ENCODE assay signal across 8 mouse cellular contexts in the genomic region with DNA sequence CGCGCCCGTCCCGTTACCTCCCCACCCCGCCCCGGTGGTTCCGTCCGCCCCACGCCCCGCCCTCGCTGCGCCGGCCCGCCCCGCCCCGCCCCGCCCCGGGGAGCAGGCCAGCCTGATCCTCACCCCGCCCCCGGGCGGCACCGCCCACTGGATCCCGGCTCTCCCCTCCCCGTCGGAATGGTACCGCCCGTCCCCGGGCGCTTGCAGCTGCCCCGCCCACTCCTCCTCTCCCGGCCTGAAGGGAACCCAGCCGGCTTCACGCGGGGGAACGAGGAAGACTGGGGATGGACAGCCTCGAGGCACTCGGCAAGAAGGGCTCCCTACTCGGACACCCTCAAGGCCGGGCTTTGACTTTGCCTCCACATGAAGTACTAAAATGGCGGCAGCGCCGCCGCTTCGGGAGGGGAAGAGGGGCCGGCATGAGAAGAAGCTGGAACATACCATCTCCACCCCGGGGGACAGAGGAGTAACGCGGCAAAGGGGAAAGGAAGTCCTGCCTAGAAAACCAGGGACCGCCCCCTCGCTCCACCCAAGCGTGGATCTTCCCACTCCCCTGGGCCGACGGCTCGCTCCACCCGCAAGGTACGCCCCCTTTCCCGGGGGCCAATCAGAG. TPM values are rescaled to one million over a fixed set of nuclear protein-coding genes. Genes with fewer than 3 reads are reported as not detected.
A peak's percentile ranks its signal among the peaks of the same experiment; 100 is the strongest.
DNase-seq lines count a peak whose midpoint lies in the region; ATAC-seq lines count a peak whose summit lies in the region.

No protein-coding gene starts in this region.

- peak overlapping the region; percentile 97 for H3K27ac ChIP-seq in hindbrain, embryonic 14.5 days

- H3K36me3 ChIP-seq in hindbrain, embryonic 14.5 days (replicated peaks; ENCODE audit: control insufficient read depth, insufficient read depth): peaks cover 41% of the 10 kb centered on the region

- peak overlapping the region; percentile 52 for H3K4me2 ChIP-seq in hindbrain, embryonic 14.5 days (replicated peaks)

- H3K27me3 ChIP-seq in hindbrain, embryonic 14.5 days (ENCODE audit: control insufficient read depth, insufficient read depth, low read length): no peaks in the 10 kb centered on the region

- WGBS in hindbrain, embryonic 14.5 days: 2% methylated on average over 51 of the region's 57 CpGs

- H3K9me3 ChIP-seq in hindbrain, embryonic 14.5 days (ENCODE audit: control insufficient read depth, low read length): no peaks in the 10 kb centered on the region

- H3K9ac ChIP-seq in hindbrain, embryonic 14.5 days: peak overlapping the region; percentile 75

- peak overlapping the region; percentile 83 for H3K4me3 ChIP-seq in hindbrain, embryonic 14.5 days (replicated peaks; ENCODE audit: low read length)

- DNase-seq in R1 (ENCODE audit: low read depth, low spot score): peak; percentile 100
- DNase-seq in cerebellum, postnatal 25 days: peak; percentile 99
- peak; percentile 95 to 97 for DNase-seq in frontal cortex, postnatal 25 days (ENCODE audit: low spot score in 2 of 2)
- DNase-seq in hindbrain, embryonic 14.5 days (ENCODE audit: low spot score): peak; percentile 97
- peak; percentile 98 to 99 for DNase-seq in layer of hippocampus, postnatal 36 days
- peak; percentile 100 for DNase-seq in lung, postnatal 36 days
- peak; percentile 100 for DNase-seq in retina, postnatal 1 day
- DNase-seq in urinary bladder, adult 18-20 months (ENCODE audit: low spot score in 2 of 2): peak; percentile 97 to 100

- peak; percentile 96 for ATAC-seq in hindbrain, embryonic 14.5 days (ENCODE audit: low FRiP score)

- H3K4me1 ChIP-seq in hindbrain, embryonic 14.5 days (replicated peaks; ENCODE audit: control insufficient read depth, insufficient read depth, low read length): peaks cover 32% of the 10 kb centered on the region

RNA-seq across cellular contexts. Expression of a gene that starts 0.3 kb away (rescaled TPM):
- 5.2 and 5.9 TPM in 2 replicates for polyA plus RNA-seq in hindbrain, embryonic 14.5 days (2014; fragmentation: Nextera tagmentation; extraction: Ambion mirVana)
- 100 to 1,000 TPM; 109 to 112 TPM for total RNA-seq in layer of hippocampus, postnatal 36 days (2021)

RNA-seq across cellular contexts. Expression of a gene that starts 21.5 kb away (rescaled TPM):
- polyA plus RNA-seq in hindbrain, embryonic 14.5 days (2014; fragmentation: Nextera tagmentation; extraction: Ambion mirVana): 8.1 and 11.2 TPM in 2 replicates
- total RNA-seq in layer of hippocampus, postnatal 36 days (2021): 10 to 100 TPM; 19.5 to 19.8 TPM

RNA-seq across cellular contexts. Expression of a gene that starts 30.9 kb away (rescaled TPM):
- polyA plus RNA-seq in hindbrain, embryonic 14.5 days (2014; fragmentation: Nextera tagmentation; extraction: Ambion mirVana): 0.68 TPM in 1 of 2 replicates, not detected in the other
- 1 to 10 TPM in 1 of 2 experiments, under 1 TPM in 1; 0.60 to 1.3 TPM for total RNA-seq in layer of hippocampus, postnatal 36 days (2021)

RNA-seq across cellular contexts. Expression of a gene that starts 37.4 kb away (rescaled TPM):
- polyA plus RNA-seq in hindbrain, embryonic 14.5 days (2014; fragmentation: Nextera tagmentation; extraction: Ambion mirVana): 324 and 419 TPM in 2 replicates
- 100 to 1,000 TPM; 355 TPM for total RNA-seq in layer of hippocampus, postnatal 36 days (2021)

RNA-seq across cellular contexts. Expression of a gene that starts 41.6 kb away (rescaled TPM):
- polyA plus RNA-seq in hindbrain, embryonic 14.5 days (2014; fragmentation: Nextera tagmentation; extraction: Ambion mirVana): 436 and 489 TPM in 2 replicates
- 100 to 1,000 TPM; 125 to 129 TPM for total RNA-seq in layer of hippocampus, postnatal 36 days (2021)

Comparison
In these comparisons a context has a peak if more than half of its experiments do, and no peak if none do; other contexts are left out.
1. Peak in every context shown above with its lines: DNase-seq, ATAC-seq, H3K4me3 ChIP-seq and H3K27ac ChIP-seq.